Mouse (Mus musculus) liver, embryonic 14.5 days (tissue): ENCODE measurements around the gene Pzp.

Source experiments
- CTCF ChIP-seq: IDR thresholded peaks from 2 replicates; pipeline ENCODE4 v1.5.1; 2016; ENCODE audit warnings: antibody characterized with exemption, low read depth, control low read depth
- EP300 ChIP-seq: IDR thresholded peaks from 2 replicates; pipeline ENCODE4 v1.6.1; 2016; ENCODE audit warnings: antibody characterized with exemption, low read depth

GRCm38 (mm10) chr6:128435474-128435873, 91.0 kb downstream of the Pzp start:
- TF ChIP-seq CTCF (no peak), EP300 (no peak)
